Mouse (Mus musculus): ENCODE measurements at regions not wholly inside any gene's neighbourhood (a gene's known extent, or its start where the extent isn't known, plus 50 kb on each side); places are given as distances from the start of the nearest gene placed in this dataset.

DNA sequence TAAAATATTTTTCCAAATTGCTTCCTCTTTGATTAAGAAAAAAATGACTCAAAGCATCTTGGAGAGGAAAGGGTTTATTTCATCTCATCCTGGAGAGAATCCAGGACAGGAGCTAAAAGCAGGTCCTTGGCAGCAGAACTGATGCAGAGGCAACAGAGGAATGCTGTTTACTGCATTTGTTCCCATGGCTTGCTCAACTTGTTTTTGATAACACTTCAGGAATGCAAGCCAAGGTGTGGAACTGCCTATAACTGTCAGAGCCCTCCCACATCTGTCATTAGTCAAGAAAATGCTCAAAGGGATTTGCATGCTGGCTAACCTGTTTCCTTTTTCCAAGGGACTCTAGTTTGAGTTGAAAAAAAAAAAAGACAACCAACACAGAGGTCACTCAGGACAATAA, 714.2 kb downstream of the Ets1 start:
- Histone ChIP-seq H3K4me2 (ENCODE audit: low read depth, low read length) (no peak overlapping the region), H3K36me3 (ENCODE audit: control insufficient read depth, insufficient read depth, low read length) (no peaks in the 10 kb centered on the region), H3K9me3 (ENCODE audit: control insufficient read depth, low read length) (0 out of 2 replicates have a peak, but pooled peaks cover 4% of the 10 kb centered on the region), H3K27me3 (replicated peaks; ENCODE audit: control insufficient read depth, insufficient read depth, low read length) (no peaks in the 10 kb centered on the region), H3K9ac (ENCODE audit: low read depth, low read length) (no peak overlapping the region), H3K4me1 (ENCODE audit: control insufficient read depth, insufficient read depth, low read length) (no peaks in the 10 kb centered on the region), H3K27ac (replicated peaks; ENCODE audit: low read depth, low read length) (no peak overlapping the region), H3K4me3 (ENCODE audit: low read depth, low read length) (no peak overlapping the region)
- DNase-seq (ENCODE audit: low spot score) (peak; percentile 30), ATAC-seq (ENCODE audit: low read depth) (no peak)

DNA sequence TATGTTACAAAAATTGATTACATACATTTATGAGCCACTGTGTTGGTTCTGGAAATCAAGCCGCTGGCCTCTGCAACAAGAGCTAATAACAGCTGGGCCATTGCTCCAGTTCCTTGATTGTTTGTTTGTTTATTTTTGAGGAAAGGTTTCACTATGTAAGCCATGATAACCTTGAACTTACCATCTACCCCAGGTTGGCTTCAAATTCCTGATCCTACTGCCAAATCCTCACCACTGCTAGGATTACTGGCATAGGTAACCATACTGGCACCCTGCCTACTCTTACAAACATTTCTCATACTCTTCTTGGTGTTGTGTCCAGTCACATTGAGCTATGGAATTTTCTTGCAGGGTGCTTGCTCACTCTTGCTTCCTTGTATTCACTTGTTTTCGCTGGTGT, 720.6 kb downstream of the Ets1 start:
- ATAC-seq (ENCODE audit: low read depth), result no peak
- no peak overlapping the region for H3K4me2 ChIP-seq (ENCODE audit: low read depth, low read length)
- H3K27ac ChIP-seq (replicated peaks; ENCODE audit: low read depth, low read length), result no peak overlapping the region
- no peaks in the 10 kb centered on the region for H3K36me3 ChIP-seq (ENCODE audit: control insufficient read depth, insufficient read depth, low read length)
- H3K27me3 ChIP-seq (replicated peaks; ENCODE audit: control insufficient read depth, insufficient read depth, low read length), result no peaks in the 10 kb centered on the region
- DNase-seq (ENCODE audit: low spot score), result no peak
- H3K9me3 ChIP-seq (ENCODE audit: control insufficient read depth, low read length), result no peaks in the 10 kb centered on the region
- H3K4me3 ChIP-seq (ENCODE audit: low read depth, low read length), result no peak overlapping the region
- 83% methylated on average over 2 of the region's 2 CpGs for WGBS
- H3K4me1 ChIP-seq (ENCODE audit: control insufficient read depth, insufficient read depth, low read length), result no peaks in the 10 kb centered on the region
- H3K9ac ChIP-seq (ENCODE audit: low read depth, low read length), result no peak overlapping the region

DNA sequence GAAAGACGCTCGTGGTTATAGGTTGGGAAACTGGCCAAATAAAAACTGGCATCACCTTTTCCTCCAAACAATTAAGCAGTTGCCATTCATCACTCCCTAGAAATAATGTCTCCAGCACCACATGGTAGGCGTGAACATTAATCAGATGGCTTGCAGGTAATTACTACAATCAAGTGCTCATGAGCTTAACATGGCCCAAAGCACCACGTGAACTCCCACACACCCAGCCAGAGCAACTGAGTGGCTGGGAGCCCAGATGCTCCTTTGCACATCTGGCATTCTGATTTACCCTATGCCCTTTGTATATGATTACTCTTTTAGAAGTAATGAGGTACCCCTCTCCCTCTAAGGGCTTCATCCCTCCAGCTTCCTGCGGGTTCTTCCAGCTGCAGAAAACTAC, 724.9 kb downstream of the Ets1 start:
- Histone ChIP-seq H3K27ac (replicated peaks; ENCODE audit: low read depth, low read length) (no peak overlapping the region), H3K4me3 (ENCODE audit: low read depth, low read length) (no peak overlapping the region), H3K36me3 (ENCODE audit: control insufficient read depth, insufficient read depth, low read length) (no peaks in the 10 kb centered on the region), H3K9me3 (ENCODE audit: control insufficient read depth, low read length) (no peaks in the 10 kb centered on the region), H3K4me1 (ENCODE audit: control insufficient read depth, insufficient read depth, low read length) (no peaks in the 10 kb centered on the region), H3K9ac (ENCODE audit: low read depth, low read length) (no peak overlapping the region), H3K4me2 (ENCODE audit: low read depth, low read length) (no peak overlapping the region), H3K27me3 (replicated peaks; ENCODE audit: control insufficient read depth, insufficient read depth, low read length) (no peaks in the 10 kb centered on the region)
- ATAC-seq (ENCODE audit: low read depth) (no peak), DNase-seq (ENCODE audit: low spot score) (no peak)
- 76% methylated on average over 5 of the region's 5 CpGs for WGBS

DNA sequence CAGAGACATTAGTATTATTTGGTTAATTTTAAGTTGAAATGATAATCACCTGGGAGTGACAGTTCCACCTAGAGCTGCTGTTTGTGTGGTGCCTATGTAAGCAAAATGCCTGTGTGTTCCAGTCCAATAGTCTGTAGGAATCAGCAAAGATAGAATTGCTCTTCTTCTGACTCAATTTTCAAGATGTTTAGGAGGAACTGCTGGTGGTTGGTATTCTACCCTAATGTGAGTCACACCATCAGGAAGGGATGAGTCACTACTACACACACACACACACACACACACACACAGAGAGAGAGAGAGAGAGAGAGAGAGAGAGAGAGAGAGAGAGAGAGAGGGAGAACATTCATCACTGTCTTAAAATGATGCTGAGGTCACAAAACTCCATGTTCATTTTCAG, 753.1 kb downstream of the Ets1 start:
- DNase-seq (ENCODE audit: low spot score), result no peak
- Histone ChIP-seq H3K36me3 (ENCODE audit: control insufficient read depth, insufficient read depth, low read length) (no peaks in the 10 kb centered on the region), H3K27ac (replicated peaks; ENCODE audit: low read depth, low read length) (no peak overlapping the region), H3K4me2 (ENCODE audit: low read depth, low read length) (no peak overlapping the region), H3K27me3 (replicated peaks; ENCODE audit: control insufficient read depth, insufficient read depth, low read length) (no peaks in the 10 kb centered on the region), H3K9me3 (ENCODE audit: control insufficient read depth, low read length) (no peaks in the 10 kb centered on the region), H3K4me3 (ENCODE audit: low read depth, low read length) (no peak overlapping the region), H3K4me1 (ENCODE audit: control insufficient read depth, insufficient read depth, low read length) (no peaks in the 10 kb centered on the region), H3K9ac (ENCODE audit: low read depth, low read length) (no peak overlapping the region)
- ATAC-seq (ENCODE audit: low read depth), result no peak

DNA sequence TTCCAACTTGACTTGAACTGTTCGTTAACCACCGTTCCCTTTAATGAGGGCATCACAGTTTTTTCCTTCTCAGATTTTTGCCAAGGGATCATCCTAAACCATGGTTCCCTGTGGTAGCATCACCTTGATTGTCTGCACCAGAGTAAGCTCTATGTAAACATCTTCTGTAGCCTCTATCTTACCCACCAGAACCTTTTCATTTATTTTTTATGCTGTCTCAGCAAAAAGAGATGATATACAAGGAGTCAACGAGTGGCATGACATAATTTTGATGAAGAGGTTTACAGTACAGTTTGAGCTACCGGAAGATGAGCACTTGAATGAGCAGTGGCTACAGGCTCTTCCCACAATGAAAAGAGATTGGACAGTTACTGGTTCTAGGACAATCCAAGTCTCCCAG, 768.7 kb downstream of the Ets1 start:
- DNase-seq (ENCODE audit: low spot score) (no peak), ATAC-seq (ENCODE audit: low read depth) (no peak)
- H3K4me2 ChIP-seq (ENCODE audit: low read depth, low read length), result no peak overlapping the region
- H3K4me3 ChIP-seq (ENCODE audit: low read depth, low read length), result no peak overlapping the region
- no peaks in the 10 kb centered on the region for H3K36me3 ChIP-seq (ENCODE audit: control insufficient read depth, insufficient read depth, low read length)
- no peak overlapping the region for H3K27ac ChIP-seq (replicated peaks; ENCODE audit: low read depth, low read length)
- H3K9me3 ChIP-seq (ENCODE audit: control insufficient read depth, low read length), result peaks cover 7% of the 10 kb centered on the region; the same call in 1 of the 2 replicates
- H3K9ac ChIP-seq (ENCODE audit: low read depth, low read length), result no peak overlapping the region
- 93% methylated on average over 4 of the region's 4 CpGs for WGBS
- H3K27me3 ChIP-seq (replicated peaks; ENCODE audit: control insufficient read depth, insufficient read depth, low read length), result no peaks in the 10 kb centered on the region
- H3K4me1 ChIP-seq (ENCODE audit: control insufficient read depth, insufficient read depth, low read length), result no peaks in the 10 kb centered on the region

DNA sequence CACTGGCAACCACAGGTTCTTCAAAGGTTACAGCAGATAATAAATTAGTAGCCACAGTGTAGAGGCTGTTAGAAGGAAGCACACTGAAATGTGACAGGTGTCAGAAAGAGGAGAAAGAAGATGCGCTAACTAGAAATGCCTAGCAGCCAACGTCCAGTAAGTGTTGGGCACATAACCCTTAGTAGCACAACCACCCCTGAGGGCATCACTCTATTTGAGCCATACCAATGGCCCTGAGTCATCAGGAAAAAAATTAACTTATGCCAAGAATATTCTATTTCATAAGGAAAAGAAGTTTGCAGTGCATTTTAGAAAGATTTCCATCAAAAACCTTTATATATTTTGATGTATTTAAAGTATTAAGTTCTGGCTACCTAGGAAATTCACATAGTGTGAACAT, 771.5 kb downstream of the Ets1 start:
- no peaks in the 10 kb centered on the region for H3K27me3 ChIP-seq (replicated peaks; ENCODE audit: control insufficient read depth, insufficient read depth, low read length)
- peaks cover 7% of the 10 kb centered on the region; the same call in 1 of the 2 replicates for H3K9me3 ChIP-seq (ENCODE audit: control insufficient read depth, low read length)
- no peak overlapping the region for H3K4me2 ChIP-seq (ENCODE audit: low read depth, low read length)
- H3K4me3 ChIP-seq (ENCODE audit: low read depth, low read length), result no peak overlapping the region
- H3K27ac ChIP-seq (replicated peaks; ENCODE audit: low read depth, low read length), result no peak overlapping the region
- H3K4me1 ChIP-seq (ENCODE audit: control insufficient read depth, insufficient read depth, low read length), result no peaks in the 10 kb centered on the region
- no peak overlapping the region for H3K9ac ChIP-seq (ENCODE audit: low read depth, low read length)
- 82% methylated on average over 2 of the region's 2 CpGs for WGBS
- no peak for ATAC-seq (ENCODE audit: low read depth)
- no peak for DNase-seq (ENCODE audit: low spot score)
- no peaks in the 10 kb centered on the region for H3K36me3 ChIP-seq (ENCODE audit: control insufficient read depth, insufficient read depth, low read length)

DNA sequence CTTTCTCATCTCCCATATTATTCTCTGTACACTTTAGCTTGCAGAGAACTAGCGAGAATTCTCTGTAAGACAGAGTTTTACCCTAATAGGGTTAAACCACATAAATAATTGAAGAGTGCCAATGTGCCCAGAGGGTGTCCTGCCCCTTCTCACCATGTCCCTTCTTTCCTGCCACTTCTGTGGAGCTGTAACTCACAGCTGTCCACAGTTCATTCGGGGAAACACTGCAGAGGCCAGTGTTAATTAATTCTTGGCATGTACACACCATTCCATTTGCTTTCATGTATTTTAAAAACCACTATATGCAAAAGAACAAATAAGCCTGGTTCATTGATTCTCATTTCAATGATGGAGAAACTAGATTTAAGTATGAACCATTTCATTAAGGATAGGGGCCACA, 787.8 kb downstream of the Ets1 start:
- no peaks in the 10 kb centered on the region for H3K4me1 ChIP-seq (ENCODE audit: control insufficient read depth, insufficient read depth, low read length)
- H3K9me3 ChIP-seq (ENCODE audit: control insufficient read depth, low read length), result no peaks in the 10 kb centered on the region
- H3K4me2 ChIP-seq (ENCODE audit: low read depth, low read length), result no peak overlapping the region
- no peaks in the 10 kb centered on the region for H3K36me3 ChIP-seq (ENCODE audit: control insufficient read depth, insufficient read depth, low read length)
- no peak for DNase-seq (ENCODE audit: low spot score)
- WGBS, result 52% methylated on average over 2 of the region's 2 CpGs
- H3K4me3 ChIP-seq (ENCODE audit: low read depth, low read length), result no peak overlapping the region
- no peak overlapping the region for H3K27ac ChIP-seq (replicated peaks; ENCODE audit: low read depth, low read length)
- no peaks in the 10 kb centered on the region for H3K27me3 ChIP-seq (replicated peaks; ENCODE audit: control insufficient read depth, insufficient read depth, low read length)
- H3K9ac ChIP-seq (ENCODE audit: low read depth, low read length), result no peak overlapping the region
- ATAC-seq (ENCODE audit: low read depth), result no peak

DNA sequence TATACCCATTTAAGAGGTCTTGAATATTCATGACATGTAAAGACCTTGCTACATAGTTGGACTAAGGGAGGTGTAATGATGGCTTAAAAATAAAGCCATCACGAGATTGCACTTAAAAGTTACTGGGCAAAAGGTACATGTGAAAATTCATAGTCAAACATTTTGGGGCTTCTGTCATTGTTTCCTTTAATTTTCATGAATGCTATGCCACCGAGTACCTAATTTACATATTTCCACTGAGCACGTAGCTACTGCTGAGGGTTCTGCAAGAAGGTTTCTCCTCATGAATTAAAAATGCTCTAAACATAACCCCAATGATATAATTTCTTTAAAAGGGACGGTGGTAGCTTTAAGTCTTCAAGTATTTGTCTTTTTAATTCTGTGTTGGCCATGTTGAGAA, 800.4 kb downstream of the Ets1 start:
- no peaks in the 10 kb centered on the region for H3K27me3 ChIP-seq (replicated peaks; ENCODE audit: control insufficient read depth, insufficient read depth, low read length)
- 79% methylated on average over 4 of the region's 4 CpGs for WGBS
- no peak overlapping the region for H3K9ac ChIP-seq (ENCODE audit: low read depth, low read length)
- no peaks in the 10 kb centered on the region for H3K9me3 ChIP-seq (ENCODE audit: control insufficient read depth, low read length)
- no peak overlapping the region for H3K4me2 ChIP-seq (ENCODE audit: low read depth, low read length)
- no peak overlapping the region for H3K4me3 ChIP-seq (ENCODE audit: low read depth, low read length)
- no peak for DNase-seq (ENCODE audit: low spot score)
- H3K4me1 ChIP-seq (ENCODE audit: control insufficient read depth, insufficient read depth, low read length), result no peaks in the 10 kb centered on the region
- no peak for ATAC-seq (ENCODE audit: low read depth)
- no peak overlapping the region for H3K27ac ChIP-seq (replicated peaks; ENCODE audit: low read depth, low read length)
- no peaks in the 10 kb centered on the region for H3K36me3 ChIP-seq (ENCODE audit: control insufficient read depth, insufficient read depth, low read length)

DNA sequence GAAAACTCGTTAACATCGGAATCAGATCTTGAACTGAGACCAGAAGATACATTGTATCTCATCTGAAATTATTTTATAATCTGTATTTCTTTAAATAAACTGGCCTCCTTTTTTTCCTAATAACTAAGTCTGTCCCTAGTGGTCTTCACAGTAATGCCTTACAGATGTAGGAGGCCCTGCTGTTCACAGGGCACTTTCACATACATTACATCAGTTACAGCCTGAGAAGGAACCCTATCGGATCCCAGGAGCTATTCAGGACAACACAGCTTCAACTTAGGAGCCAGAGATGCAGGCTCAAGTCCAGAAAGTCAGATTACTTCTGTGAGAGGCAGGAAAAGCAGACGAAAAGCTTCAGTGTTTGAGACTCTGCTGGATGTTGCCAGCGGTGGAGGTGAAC, 806.2 kb downstream of the Ets1 start:
- Histone ChIP-seq H3K36me3 (ENCODE audit: control insufficient read depth, insufficient read depth, low read length) (no peaks in the 10 kb centered on the region), H3K27ac (replicated peaks; ENCODE audit: low read depth, low read length) (no peak overlapping the region), H3K9ac (ENCODE audit: low read depth, low read length) (no peak overlapping the region), H3K4me1 (ENCODE audit: control insufficient read depth, insufficient read depth, low read length) (no peaks in the 10 kb centered on the region), H3K27me3 (replicated peaks; ENCODE audit: control insufficient read depth, insufficient read depth, low read length) (no peaks in the 10 kb centered on the region), H3K9me3 (ENCODE audit: control insufficient read depth, low read length) (no peaks in the 10 kb centered on the region), H3K4me2 (ENCODE audit: low read depth, low read length) (no peak overlapping the region), H3K4me3 (ENCODE audit: low read depth, low read length) (no peak overlapping the region)
- ATAC-seq (ENCODE audit: low read depth) (0 out of 2 replicates have a peak, but pooled peaks have one; percentile 41), DNase-seq (ENCODE audit: low spot score) (peak; percentile 32)
- 54% methylated on average over 5 of the region's 5 CpGs for WGBS

Measured in embryonic facial prominence, embryonic 14.5 days (tissue).